Mouse (Mus musculus) limb, embryonic 15.5 days (tissue): ENCODE measurements around the gene Vmo1. TPM values are rescaled to one million over a fixed set of nuclear protein-coding genes. Genes with fewer than 3 reads are reported as not detected.
A peak's percentile ranks its signal among the peaks of the same experiment; 100 is the strongest.

ENCODE experiments used
- ATAC-seq: fragments of 200-750 bp; cut with Nextera tagmentation; 2 replicates; pipeline ENCODE4 v1.8.0; 2017; ENCODE audit warnings: low read depth, moderate TSS enrichment; ENCODE audit not compliant: insufficient number of reproducible peaks, low FRiP score, low TSS enrichment
- H3K27ac ChIP-seq: fragments of 300-500 bp; sonication (generic); 2 replicates; pipeline ENCODE4 v1.5.1; 2015; ENCODE audit warnings: moderate library complexity, mild to moderate bottlenecking, inconsistent platforms
- H3K27me3 ChIP-seq: fragments of 300-500 bp; sonication (generic); 2 replicates; pipeline ENCODE4 v1.6.1; 2015; ENCODE audit warnings: inconsistent platforms
- H3K36me3 ChIP-seq: fragments of 300-500 bp; sonication (generic); 2 replicates; pipeline ENCODE4 v1.6.1; 2015; ENCODE audit warnings: inconsistent platforms
- H3K4me1 ChIP-seq: fragments of 300-500 bp; sonication (generic); 2 replicates; pipeline ENCODE4 v1.6.1; 2015; ENCODE audit warnings: inconsistent platforms
- H3K4me2 ChIP-seq: fragments of 300-500 bp; sonication (generic); 2 replicates; pipeline ENCODE4 v1.6.1; 2015; ENCODE audit warnings: mild to moderate bottlenecking, inconsistent platforms
- H3K4me3 ChIP-seq: fragments of 300-500 bp; sonication (generic); 2 replicates; pipeline ENCODE4 v1.5.1; 2015; ENCODE audit warnings: mild to moderate bottlenecking, inconsistent platforms
- H3K9ac ChIP-seq: fragments of 300-500 bp; sonication (generic); 2 replicates; pipeline ENCODE4 v1.6.1; 2015; ENCODE audit warnings: inconsistent platforms
- H3K9me3 ChIP-seq: fragments of 300-500 bp; sonication (generic); 2 replicates; pipeline ENCODE4 v1.6.1; 2016; ENCODE audit warnings: inconsistent platforms
- WGBS: fragments of 180-500 bp; shearing (Covaris S2); methylation state at CpG from one replicate; pipeline ENCODE4 v1.1.7; 2015; 5-methylcytosine and 5-hydroxymethylcytosine counted together
- polyA plus RNA-seq: library from polyadenylated mRNA; unstranded; fragments of >200 nt; fragmentation: Nextera tagmentation; extraction: Ambion mirVana; gene quantifications from 2 replicates; pipeline ENCODE4 v1.2.1, GENCODE M21; 2015

Vmo1 gene
- polyA plus RNA-seq, 1 experiment from 2014 or later = 0.23 TPM

DNA sequence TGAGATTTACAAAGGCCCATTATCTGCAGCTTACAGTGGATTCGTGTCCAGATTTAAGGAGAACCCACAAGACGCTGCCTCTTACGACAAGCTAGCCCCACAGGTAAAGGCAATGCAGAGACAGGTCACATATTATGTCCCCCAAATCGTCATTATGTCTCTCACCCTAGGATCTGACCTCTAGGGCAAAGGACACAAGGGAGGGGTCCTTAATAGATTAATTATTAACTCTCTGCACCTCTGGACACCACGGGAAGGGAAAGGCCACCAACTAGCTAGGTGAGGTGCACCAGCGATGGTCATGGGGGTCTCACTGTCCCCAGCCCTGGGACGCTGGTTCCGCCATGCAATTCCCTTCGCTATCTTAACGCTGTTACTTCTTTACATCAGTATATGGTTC is 4.5 kb upstream of the Vmo1 start, which contains the start of gene Gltpd2:
Gltpd2 (plus strand) TSS at position 274 of the 400 bp plus-strand sequence.
- peaks cover 11% of the 10 kb centered on the region for H3K4me1 ChIP-seq
- ATAC-seq = no peak
- H3K9ac ChIP-seq = peak within 1 kb of the TSS; percentile 31; the same call in 1 of the 2 replicates
- H3K27me3 ChIP-seq = 0 out of 2 replicates have a peak, but pooled peaks cover 4% of the 10 kb centered on the region
- 84% methylated on average over 10 of the region's 10 CpGs for WGBS
- no peaks in the 10 kb centered on the region for H3K9me3 ChIP-seq
- H3K4me2 ChIP-seq = peak within 1 kb of the TSS; percentile 45
- H3K27ac ChIP-seq = peak within 1 kb of the TSS; percentile 5; the same call in 1 of the 2 replicates
- no peaks in the 10 kb centered on the region for H3K36me3 ChIP-seq
- peak within 1 kb of the TSS; percentile 31 for H3K4me3 ChIP-seq

DNA sequence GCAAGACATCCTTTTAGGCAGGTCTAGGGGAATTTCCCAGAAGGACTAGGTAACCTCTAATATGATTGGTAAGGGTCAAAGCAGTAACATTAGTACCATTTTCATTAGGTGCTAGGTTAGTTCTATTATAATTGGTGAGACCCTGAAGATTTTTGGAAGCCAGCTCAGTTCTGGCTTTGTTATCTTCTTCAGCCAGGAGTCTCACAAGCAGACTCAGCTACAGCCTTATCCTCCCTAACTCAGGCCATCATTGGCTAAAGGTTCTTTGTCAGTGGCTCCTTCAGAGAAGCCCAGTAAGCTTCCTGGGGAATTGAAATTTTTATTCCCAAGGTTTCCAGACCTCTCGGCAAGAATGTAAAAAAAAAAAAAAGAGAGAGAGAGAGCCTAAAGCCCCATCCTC is 4.0 kb upstream of the Vmo1 start:
- no peak for ATAC-seq
- Histone ChIP-seq H3K4me2 (no peak overlapping the region), H3K27ac (no peak overlapping the region), H3K36me3 (no peaks in the 10 kb centered on the region), H3K9ac (no peak overlapping the region), H3K27me3 (0 out of 2 replicates have a peak, but pooled peaks cover 4% of the 10 kb centered on the region), H3K9me3 (no peaks in the 10 kb centered on the region), H3K4me3 (no peak overlapping the region), H3K4me1 (peaks cover 11% of the 10 kb centered on the region)
- 54% methylated on average over 1 of the region's 1 CpGs for WGBS

DNA sequence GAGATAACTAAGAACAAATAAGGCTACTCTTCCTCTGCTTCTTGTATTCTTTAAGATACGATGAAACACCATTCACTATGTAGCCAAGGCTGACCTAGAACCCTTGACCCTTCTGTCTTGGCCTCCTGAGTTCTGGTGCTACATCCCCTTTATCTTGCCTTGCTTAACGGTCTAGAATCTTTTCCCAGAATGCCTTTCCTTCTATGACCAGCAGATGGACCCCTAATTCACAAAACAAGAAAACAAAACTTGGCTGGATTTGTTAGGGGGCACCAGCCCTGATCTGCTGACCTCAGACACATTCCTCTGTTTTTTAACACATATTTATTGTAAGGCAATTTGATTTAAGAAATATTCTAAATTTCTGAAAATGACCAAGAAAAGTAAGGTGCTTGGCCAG is 1.9 kb upstream of the Vmo1 start:
- no peaks in the 10 kb centered on the region for H3K36me3 ChIP-seq
- no peak overlapping the region for H3K27ac ChIP-seq
- H3K9me3 ChIP-seq = no peaks in the 10 kb centered on the region
- H3K9ac ChIP-seq = no peak overlapping the region
- peaks cover 11% of the 10 kb centered on the region for H3K4me1 ChIP-seq
- no peak overlapping the region for H3K4me2 ChIP-seq
- WGBS = 21% methylated on average over 2 of the region's 2 CpGs
- ATAC-seq = no peak
- no peak overlapping the region for H3K4me3 ChIP-seq
- H3K27me3 ChIP-seq = 0 out of 2 replicates have a peak, but pooled peaks cover 4% of the 10 kb centered on the region

DNA sequence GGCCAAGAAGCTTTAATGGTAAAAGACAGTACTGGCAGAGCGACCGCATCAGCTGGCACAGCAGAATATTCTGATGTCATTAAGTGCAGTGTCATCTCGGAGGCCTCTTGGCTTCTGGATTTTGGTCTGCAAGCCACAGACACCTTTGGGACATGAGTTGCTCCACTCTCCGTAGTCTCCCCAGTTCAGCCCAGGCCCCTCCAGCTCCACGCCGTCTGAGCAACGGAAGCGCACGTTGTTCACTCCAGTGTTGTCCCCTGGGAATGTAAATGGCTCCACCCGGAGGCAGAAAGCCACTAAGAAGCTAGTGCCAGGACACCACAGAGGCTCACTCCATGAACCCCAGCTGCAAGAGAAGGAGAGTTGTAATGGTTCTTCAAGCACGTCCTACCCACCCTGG is 896 bp downstream of the Vmo1 start:
- Histone ChIP-seq H3K4me3 (no peak overlapping the region), H3K9me3 (no peaks in the 10 kb centered on the region), H3K9ac (no peak overlapping the region), H3K27me3 (0 out of 2 replicates have a peak, but pooled peaks cover 2% of the 10 kb centered on the region), H3K4me1 (0 out of 2 replicates have a peak, but pooled peaks cover 4% of the 10 kb centered on the region), H3K4me2 (no peak overlapping the region), H3K36me3 (no peaks in the 10 kb centered on the region), H3K27ac (no peak overlapping the region)
- 47% methylated on average over 11 of the region's 11 CpGs for whole genome bisulfite sequencing
- ATAC-seq = no peak

DNA sequence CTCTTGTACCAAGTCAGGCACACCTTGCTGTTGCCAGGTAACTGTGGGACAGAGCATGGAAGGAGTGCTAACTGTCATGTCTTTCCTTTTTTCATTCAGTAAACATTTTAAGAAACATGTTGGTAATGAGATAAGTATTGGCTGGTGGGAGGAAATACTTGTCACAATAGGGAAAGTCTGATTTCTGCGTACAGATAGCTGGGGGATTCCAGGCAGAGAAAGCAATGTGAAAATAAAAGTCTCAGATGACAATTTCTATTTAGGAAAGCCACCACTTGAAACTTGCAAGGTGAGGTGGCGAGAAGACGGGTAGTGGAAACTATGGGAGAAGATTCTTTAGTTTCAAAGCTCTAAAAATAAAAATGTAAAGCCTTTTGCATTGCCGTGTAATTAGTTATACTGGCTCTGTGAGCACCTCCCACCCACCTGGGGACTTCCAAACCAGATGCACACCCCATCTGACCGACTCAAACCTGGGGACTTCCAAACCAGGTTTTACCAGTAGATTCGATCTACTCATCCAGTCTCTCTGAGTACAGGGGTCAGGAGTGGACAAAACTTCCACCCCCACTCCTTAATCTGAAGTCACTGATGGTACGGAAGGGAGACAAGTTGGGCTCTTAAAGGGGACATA is 1.6 kb downstream of the Vmo1 start:
- Histone ChIP-seq H3K9me3 (no peaks in the 10 kb centered on the region), H3K36me3 (no peaks in the 10 kb centered on the region), H3K27me3 (0 out of 2 replicates have a peak, but pooled peaks cover 2% of the 10 kb centered on the region), H3K27ac (no peak overlapping the region), H3K9ac (no peak overlapping the region), H3K4me1 (0 out of 2 replicates have a peak, but pooled peaks cover 4% of the 10 kb centered on the region), H3K4me2 (no peak overlapping the region), H3K4me3 (no peak overlapping the region)
- WGBS = 73% methylated on average over 7 of the region's 7 CpGs
- ATAC-seq = no peak

DNA sequence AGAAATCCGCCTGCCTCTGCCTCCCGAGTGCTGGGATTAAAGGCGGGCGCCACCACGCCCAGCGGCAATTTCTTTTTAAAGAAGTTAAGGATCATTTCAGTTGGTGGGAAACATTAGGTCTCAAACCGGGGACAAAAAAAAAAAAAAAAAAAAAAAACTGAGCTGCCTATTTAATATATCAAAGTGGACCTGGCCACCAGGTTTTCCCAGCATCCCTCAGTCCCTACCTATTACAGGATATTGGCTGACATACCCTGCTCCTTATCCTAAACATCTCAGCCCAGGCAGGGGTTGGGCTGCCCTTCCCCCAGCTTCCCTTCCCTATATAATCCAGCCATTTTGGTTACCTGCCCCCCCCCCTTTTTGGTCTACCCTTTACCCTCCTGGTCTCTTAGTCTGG is 2.6 kb downstream of the Vmo1 start:
- WGBS = 91% methylated on average over 7 of the region's 7 CpGs
- no peak for ATAC-seq
- Histone ChIP-seq H3K27me3 (0 out of 2 replicates have a peak, but pooled peaks cover 2% of the 10 kb centered on the region), H3K4me2 (no peak overlapping the region), H3K4me3 (no peak overlapping the region), H3K4me1 (0 out of 2 replicates have a peak, but pooled peaks cover 4% of the 10 kb centered on the region), H3K9ac (no peak overlapping the region), H3K36me3 (no peaks in the 10 kb centered on the region), H3K9me3 (no peaks in the 10 kb centered on the region), H3K27ac (no peak overlapping the region)

DNA sequence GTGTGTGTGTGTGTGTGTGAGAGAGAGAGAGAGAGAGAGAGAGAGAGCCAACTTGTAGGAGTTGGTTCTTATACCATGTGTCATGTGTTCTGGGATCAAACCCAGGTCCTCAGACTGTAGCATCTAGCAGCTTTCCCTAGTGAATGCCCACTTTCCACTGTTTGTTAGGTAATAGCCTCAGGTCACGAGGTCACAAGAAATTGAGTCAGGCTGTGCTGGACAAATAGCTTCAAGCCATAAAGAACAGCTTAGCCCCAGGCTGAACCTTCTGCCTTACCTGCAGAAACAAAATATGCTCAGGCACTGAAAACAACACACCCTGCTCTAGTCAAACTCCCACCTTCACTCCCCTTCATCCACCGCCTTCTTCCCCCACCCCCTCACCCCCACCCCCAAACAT is 3.2 kb downstream of the Vmo1 start:
- Histone ChIP-seq H3K27ac (no peak overlapping the region), H3K27me3 (0 out of 2 replicates have a peak, but pooled peaks cover 2% of the 10 kb centered on the region), H3K4me1 (0 out of 2 replicates have a peak, but pooled peaks cover 4% of the 10 kb centered on the region), H3K9ac (no peak overlapping the region), H3K9me3 (no peaks in the 10 kb centered on the region), H3K4me3 (no peak overlapping the region), H3K36me3 (no peaks in the 10 kb centered on the region), H3K4me2 (no peak overlapping the region)
- WGBS = 69% methylated on average over 2 of the region's 2 CpGs
- ATAC-seq = no peak

DNA sequence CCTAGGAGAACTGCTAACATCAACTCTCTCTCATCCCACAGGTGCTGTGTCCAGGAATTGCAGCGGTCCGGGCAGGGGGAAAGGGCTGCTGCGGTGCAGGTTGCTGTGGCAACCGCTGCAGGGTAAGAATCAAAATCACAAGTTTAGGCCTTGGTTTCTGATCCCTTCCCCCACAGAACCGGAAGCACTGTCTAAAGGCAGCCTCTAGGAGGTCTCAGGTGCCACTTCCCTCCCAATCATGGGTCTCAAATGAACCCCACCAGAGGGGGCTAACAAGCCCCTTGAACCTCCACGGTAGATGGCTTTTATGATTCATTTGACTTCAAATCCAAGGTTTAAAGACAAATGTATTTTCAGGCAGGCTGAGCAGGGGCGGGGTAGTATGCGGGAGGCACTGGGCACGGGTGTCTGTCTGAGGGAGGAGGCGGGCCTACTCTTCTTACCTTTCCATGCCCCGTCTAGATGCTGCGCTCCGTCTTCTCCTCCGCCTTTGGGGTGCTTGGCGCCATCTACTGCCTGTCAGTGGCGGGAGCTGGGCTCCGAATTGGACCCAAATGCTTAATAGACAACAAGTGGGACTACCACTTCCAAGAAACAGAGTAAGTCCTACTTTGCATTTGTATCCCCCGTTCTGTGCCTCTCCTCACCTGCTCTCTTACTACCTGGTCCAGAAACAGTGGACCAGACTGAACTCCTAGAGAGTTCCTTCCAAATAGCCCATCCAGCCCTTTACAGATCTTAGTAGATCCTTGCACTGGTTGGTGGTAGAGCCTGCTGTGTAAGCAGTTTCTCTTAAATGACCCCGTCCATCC is 4.5 kb downstream of the Vmo1 start:
- Histone ChIP-seq H3K9me3 (no peaks in the 10 kb centered on the region), H3K4me1 (0 out of 2 replicates have a peak, but pooled peaks cover 4% of the 10 kb centered on the region), H3K36me3 (no peaks in the 10 kb centered on the region), H3K27me3 (0 out of 2 replicates have a peak, but pooled peaks cover 2% of the 10 kb centered on the region), H3K4me3 (no peak overlapping the region), H3K9ac (0 out of 2 replicates have a peak overlapping the region, but pooled peaks have one; percentile 10), H3K4me2 (peak overlapping the region; percentile 37), H3K27ac (no peak overlapping the region)
- 9% methylated on average over 19 of the region's 19 CpGs for WGBS
- no peak for ATAC-seq

DNA sequence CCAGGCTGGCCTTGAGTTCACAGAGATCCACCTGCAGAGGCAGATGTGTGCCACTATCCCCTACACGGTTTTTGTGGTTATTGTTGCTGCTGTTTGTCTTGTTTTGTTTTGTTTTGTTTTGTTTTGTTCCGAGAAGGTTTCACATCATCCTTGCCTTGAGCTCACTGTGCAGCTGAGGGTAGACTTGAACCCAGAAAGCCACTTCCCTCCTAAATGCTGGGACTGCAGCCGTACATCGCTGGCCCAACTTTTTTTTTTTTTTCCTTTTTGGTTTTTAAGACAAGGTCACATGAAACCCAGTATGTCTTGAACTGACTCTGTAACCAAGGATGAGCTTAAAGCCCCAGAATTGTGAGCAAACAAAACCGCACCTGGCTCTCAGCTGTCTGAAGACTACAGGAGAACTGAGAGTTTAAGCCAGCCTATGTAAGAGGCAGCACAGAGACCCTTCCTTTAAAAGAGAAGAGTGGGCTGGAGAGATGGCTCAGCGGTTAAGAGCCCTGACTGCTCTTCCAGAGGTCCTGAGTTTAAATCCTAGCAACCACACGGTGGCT is 7.4 kb downstream of the Vmo1 start:
- WGBS = 61% methylated on average over 7 of the region's 7 CpGs
- H3K4me3 ChIP-seq = no peak overlapping the region
- 0 out of 2 replicates have a peak, but pooled peaks cover 2% of the 10 kb centered on the region for H3K27me3 ChIP-seq
- 0 out of 2 replicates have a peak, but pooled peaks cover 4% of the 10 kb centered on the region for H3K4me1 ChIP-seq
- ATAC-seq = no peak
- H3K9ac ChIP-seq = no peak overlapping the region
- no peaks in the 10 kb centered on the region for H3K9me3 ChIP-seq
- H3K27ac ChIP-seq = no peak overlapping the region
- H3K36me3 ChIP-seq = no peaks in the 10 kb centered on the region
- no peak overlapping the region for H3K4me2 ChIP-seq

DNA sequence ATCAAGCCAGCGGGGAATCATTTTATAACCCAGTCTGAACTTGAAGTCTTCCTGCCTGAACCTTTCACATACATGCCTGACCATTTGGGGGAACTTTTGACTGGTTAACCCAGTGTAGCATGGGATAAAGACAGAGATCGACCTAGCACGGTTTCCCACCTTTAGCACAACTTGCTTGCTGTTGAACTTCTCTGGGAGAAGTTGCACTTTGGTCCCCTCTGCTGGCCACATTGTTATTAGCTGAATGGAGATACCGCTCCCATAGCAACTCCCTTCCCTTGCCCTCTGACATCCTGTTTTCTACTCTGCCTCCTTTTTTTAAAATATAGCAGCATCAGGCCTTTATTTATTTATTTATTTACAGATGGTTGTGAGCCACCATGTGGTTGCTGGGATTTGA is 8.0 kb downstream of the Vmo1 start:
- WGBS = 23% methylated on average over 4 of the region's 4 CpGs
- Histone ChIP-seq H3K9me3 (no peaks in the 10 kb centered on the region), H3K4me1 (0 out of 2 replicates have a peak, but pooled peaks cover 4% of the 10 kb centered on the region), H3K4me3 (no peak overlapping the region), H3K9ac (no peak overlapping the region), H3K4me2 (no peak overlapping the region), H3K27ac (no peak overlapping the region), H3K36me3 (no peaks in the 10 kb centered on the region), H3K27me3 (0 out of 2 replicates have a peak, but pooled peaks cover 2% of the 10 kb centered on the region)
- no peak for ATAC-seq

DNA sequence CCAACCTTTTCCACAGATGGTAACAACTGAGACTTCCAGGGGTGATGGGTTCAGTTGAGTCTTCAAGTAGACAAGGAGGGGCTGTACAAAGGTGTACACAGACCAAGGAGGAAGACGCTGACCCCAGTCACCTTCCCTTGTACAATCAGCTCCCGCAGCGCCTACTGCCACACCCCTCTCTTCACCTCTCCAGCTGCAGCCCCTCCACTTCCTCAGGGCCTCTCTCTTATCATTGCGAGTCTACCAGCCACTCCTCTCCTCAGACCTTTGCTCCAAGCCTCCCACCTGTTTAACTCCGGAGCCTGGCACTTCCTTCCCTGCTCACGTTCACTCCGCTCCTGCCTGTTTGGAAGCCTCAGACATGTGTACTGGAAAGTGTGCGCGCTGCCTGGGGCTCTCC is 9.4 kb downstream of the Vmo1 start, which contains the start of gene Tm4sf5:
Tm4sf5 (plus strand) TSS at position 275 of the 400 bp plus-strand sequence.
- no peaks in the 10 kb centered on the region for H3K36me3 ChIP-seq
- ATAC-seq = no peak
- no peaks in the 10 kb centered on the region for H3K9me3 ChIP-seq
- H3K4me2 ChIP-seq = no peak within 1 kb of the TSS
- no peak within 1 kb of the TSS for H3K9ac ChIP-seq
- H3K4me3 ChIP-seq = no peak within 1 kb of the TSS
- H3K4me1 ChIP-seq = 0 out of 2 replicates have a peak, but pooled peaks cover 3% of the 10 kb centered on the region
- 72% methylated on average over 9 of the region's 9 CpGs for WGBS
- H3K27me3 ChIP-seq = no peaks in the 10 kb centered on the region
- no peak within 1 kb of the TSS for H3K27ac ChIP-seq
